Mouse (Mus musculus) lung, embryonic 16.5 days (tissue): ENCODE measurements around the gene Maats1. TPM values are rescaled to one million over a fixed set of nuclear protein-coding genes. Genes with fewer than 3 reads are reported as not detected.

ENCODE experiments used
- ATAC-seq: fragments of 200-750 bp; cut with Nextera tagmentation; 2 replicates; pipeline ENCODE4 v1.8.0; 2017; ENCODE audit warnings: low read depth, mild to moderate bottlenecking, moderate library complexity
- H3K27ac ChIP-seq: fragments of 300-500 bp; sonication (generic); 2 replicates; pipeline ENCODE4 v1.5.1; 2014; ENCODE audit warnings: mild to moderate bottlenecking, control low read depth, low read length
- H3K27me3 ChIP-seq: fragments of 300-500 bp; sonication (generic); 2 replicates; pipeline ENCODE4 v1.6.1; 2014; ENCODE audit warnings: low read depth, low read length, mixed read lengths; ENCODE audit not compliant: control insufficient read depth, insufficient read depth
- H3K36me3 ChIP-seq: fragments of 300-500 bp; sonication (generic); 2 replicates; pipeline ENCODE4 v1.6.1; 2014; ENCODE audit warnings: low read length; ENCODE audit not compliant: control insufficient read depth, insufficient read depth
- H3K4me1 ChIP-seq: fragments of 300-500 bp; sonication (generic); replicated peaks from 2 replicates; pipeline ENCODE4 v1.6.1; 2014; ENCODE audit warnings: low read length, mixed read lengths; ENCODE audit not compliant: control insufficient read depth, insufficient read depth
- H3K4me2 ChIP-seq: fragments of 300-500 bp; sonication (generic); 2 replicates; pipeline ENCODE4 v1.6.1; 2014; ENCODE audit warnings: low read depth, low read length, control low read depth
- H3K4me3 ChIP-seq: fragments of 300-500 bp; sonication (generic); 2 replicates; pipeline ENCODE4 v1.5.1; 2014; ENCODE audit warnings: mild to moderate bottlenecking, low read length, control low read depth
- H3K9ac ChIP-seq: fragments of 300-500 bp; sonication (generic); 2 replicates; pipeline ENCODE4 v1.6.1; 2014; ENCODE audit warnings: low read length, control low read depth
- H3K9me3 ChIP-seq: fragments of 300-500 bp; sonication (generic); 2 replicates; pipeline ENCODE4 v1.6.1; 2016; ENCODE audit warnings: low read length; ENCODE audit not compliant: control insufficient read depth
- whole genome bisulfite sequencing: fragments of 180-500 bp; shearing (Covaris S2); extraction: QIAGEN DNeasy Blood & Tissue Kit; methylation state at CpG from one replicate; pipeline ENCODE4 v1.1.7; 2014; 5-methylcytosine and 5-hydroxymethylcytosine counted together
- polyA plus RNA-seq: library from polyadenylated mRNA; unstranded; fragments of >200 nt; fragmentation: Nextera tagmentation; extraction: Ambion mirVana; gene quantifications from 2 replicates; pipeline ENCODE4 v1.2.1, GENCODE M21; 2015

Gene Maats1
- polyA plus RNA-seq, result 1.9 and 2.6 TPM in 2 replicates

- peak; percentile 89 for ATAC-seq
- Histone ChIP-seq H3K4me1 (no peaks in the 10 kb centered on the region), H3K27me3 (no peaks in the 10 kb centered on the region), H3K36me3 (no peaks in the 10 kb centered on the region), H3K4me3 (peak within 1 kb of the TSS; percentile 37), H3K4me2 (peak within 1 kb of the TSS; percentile 54), H3K9ac (peak within 1 kb of the TSS; percentile 41), H3K27ac (no peak within 1 kb of the TSS), H3K9me3 (no peaks in the 10 kb centered on the region)
- WGBS, result 8% methylated on average over 30 of the region's 30 CpGs
Measured at GRCm38 (mm10) chr16:38341396-38342324, at the start of gene Maats1. Gene Maats1, minus strand, starts transcription at chr16:38342143.

DNA sequence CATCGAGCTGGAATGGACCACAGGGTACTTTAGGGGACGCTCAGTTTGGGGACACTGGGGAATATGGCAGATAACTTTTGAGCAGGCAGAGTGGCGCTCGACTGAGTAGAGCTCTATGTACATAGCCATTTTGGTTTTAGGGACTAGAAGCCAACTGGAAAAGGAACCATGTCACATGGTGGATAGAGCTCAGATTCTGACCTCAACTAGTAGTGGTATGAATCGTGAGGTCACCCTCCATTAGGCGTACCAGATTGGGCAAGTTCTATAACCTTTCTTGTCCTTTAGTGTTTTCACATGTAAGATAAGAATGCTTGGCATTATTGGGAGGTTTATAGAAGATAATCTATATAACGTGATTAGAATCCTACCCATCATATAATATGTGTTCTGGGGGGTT is 48.4 kb upstream of the Maats1 start:
- Histone ChIP-seq H3K36me3 (no peaks in the 10 kb centered on the region), H3K4me3 (no peak overlapping the region), H3K27me3 (no peaks in the 10 kb centered on the region), H3K4me2 (no peak overlapping the region), H3K9me3 (no peaks in the 10 kb centered on the region), H3K4me1 (no peaks in the 10 kb centered on the region), H3K27ac (no peak overlapping the region), H3K9ac (no peak overlapping the region)
- 87% methylated on average over 7 of the region's 7 CpGs for WGBS
- ATAC-seq, result no peak

- no peak overlapping the region for H3K9ac ChIP-seq
- no peak overlapping the region for H3K4me2 ChIP-seq
- WGBS, result 72% methylated on average over 8 of the region's 8 CpGs
- H3K9me3 ChIP-seq, result no peaks in the 10 kb centered on the region
- H3K36me3 ChIP-seq, result no peaks in the 10 kb centered on the region
- H3K4me1 ChIP-seq, result no peaks in the 10 kb centered on the region
- H3K4me3 ChIP-seq, result no peak overlapping the region
- no peak for ATAC-seq
- H3K27me3 ChIP-seq, result no peaks in the 10 kb centered on the region
- no peak overlapping the region for H3K27ac ChIP-seq
Measured at GRCm38 (mm10) chr16:38389284-38389893, 47.4 kb upstream of the Maats1 start.

- Histone ChIP-seq H3K9ac (no peak overlapping the region), H3K36me3 (no peaks in the 10 kb centered on the region), H3K9me3 (no peaks in the 10 kb centered on the region), H3K4me3 (no peak overlapping the region), H3K27me3 (no peaks in the 10 kb centered on the region), H3K27ac (no peak overlapping the region), H3K4me2 (no peak overlapping the region), H3K4me1 (no peaks in the 10 kb centered on the region)
- no peak for ATAC-seq
- 65% methylated on average over 6 of the region's 6 CpGs for WGBS
Measured at GRCm38 (mm10) chr16:38388757-38389156, 46.8 kb upstream of the Maats1 start.

DNA sequence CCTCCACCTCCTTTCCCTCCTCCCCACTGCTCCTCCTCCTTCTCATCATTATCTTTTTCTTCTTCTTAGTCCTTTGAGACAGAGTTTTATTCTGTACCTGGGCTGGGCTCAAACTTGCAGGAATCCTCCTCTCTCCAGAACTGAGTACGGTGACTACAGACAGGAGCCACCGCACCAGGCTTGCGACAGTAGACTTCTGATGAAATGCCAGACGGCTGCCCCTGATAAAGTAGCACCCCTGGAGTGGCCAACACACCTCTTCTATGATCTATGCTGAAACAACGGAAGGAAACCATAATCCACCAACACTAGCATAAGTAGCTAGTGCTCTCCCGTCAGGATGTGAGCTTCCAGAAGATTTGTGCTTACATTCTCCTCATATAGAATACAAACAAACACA is 45.4 kb upstream of the Maats1 start:
- Histone ChIP-seq H3K9me3 (no peaks in the 10 kb centered on the region), H3K4me2 (no peak overlapping the region), H3K27me3 (no peaks in the 10 kb centered on the region), H3K27ac (no peak overlapping the region), H3K4me3 (no peak overlapping the region), H3K4me1 (no peaks in the 10 kb centered on the region), H3K9ac (no peak overlapping the region), H3K36me3 (no peaks in the 10 kb centered on the region)
- ATAC-seq, result no peak
- 73% methylated on average over 6 of the region's 6 CpGs for WGBS

DNA sequence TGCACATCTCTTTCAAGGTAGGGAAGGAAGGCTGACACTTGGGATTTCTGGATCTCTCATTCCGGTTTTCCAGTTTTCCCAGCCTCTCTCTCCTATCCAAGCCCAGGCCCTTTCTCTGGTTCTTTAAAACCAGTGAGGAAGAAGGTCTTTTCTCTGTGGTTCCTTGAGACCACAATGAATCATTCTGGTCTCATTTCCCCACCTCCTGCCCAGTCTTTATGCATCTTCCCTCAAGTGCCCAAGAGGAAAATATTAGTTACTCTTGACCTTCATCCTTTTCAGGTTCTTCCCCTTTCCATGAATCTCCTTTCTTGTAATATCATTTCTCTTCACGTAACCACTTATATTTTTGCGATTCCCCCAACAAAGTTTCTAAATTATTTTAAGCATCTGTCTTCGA is 43.8 kb upstream of the Maats1 start:
- no peak overlapping the region for H3K9ac ChIP-seq
- H3K4me2 ChIP-seq, result no peak overlapping the region
- H3K4me3 ChIP-seq, result no peak overlapping the region
- no peaks in the 10 kb centered on the region for H3K4me1 ChIP-seq
- H3K36me3 ChIP-seq, result no peaks in the 10 kb centered on the region
- no peak overlapping the region for H3K27ac ChIP-seq
- H3K27me3 ChIP-seq, result no peaks in the 10 kb centered on the region
- H3K9me3 ChIP-seq, result no peaks in the 10 kb centered on the region
- 89% methylated on average over 4 of the region's 4 CpGs for WGBS
- no peak for ATAC-seq

DNA sequence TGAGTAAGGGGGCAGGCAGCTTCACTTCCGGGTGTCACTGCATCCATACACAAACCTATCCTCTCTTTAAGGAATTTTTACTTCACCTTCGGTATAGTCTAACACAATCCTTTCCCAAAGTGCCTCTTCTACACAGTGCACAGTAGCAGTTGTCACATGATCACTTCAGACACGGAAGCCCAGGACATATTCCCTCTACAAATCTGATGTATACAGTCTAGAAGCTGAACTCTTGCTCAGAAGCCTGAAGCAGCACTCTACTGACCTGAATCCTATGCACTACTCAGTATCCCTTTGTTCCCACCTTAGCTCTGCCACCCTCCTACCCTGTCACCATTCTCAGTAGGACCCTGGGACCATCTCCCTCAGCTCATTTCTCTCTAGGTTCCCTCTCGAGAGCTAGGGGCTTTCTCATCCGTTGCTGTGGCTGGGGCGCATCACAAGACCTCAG is 43.3 kb upstream of the Maats1 start:
- H3K27me3 ChIP-seq, result no peaks in the 10 kb centered on the region
- H3K9ac ChIP-seq, result no peak overlapping the region
- no peak overlapping the region for H3K4me2 ChIP-seq
- no peak for ATAC-seq
- H3K4me1 ChIP-seq, result no peaks in the 10 kb centered on the region
- no peaks in the 10 kb centered on the region for H3K9me3 ChIP-seq
- no peak overlapping the region for H3K4me3 ChIP-seq
- H3K36me3 ChIP-seq, result no peaks in the 10 kb centered on the region
- WGBS, result 79% methylated on average over 6 of the region's 6 CpGs
- no peak overlapping the region for H3K27ac ChIP-seq

GRCm38 (mm10) chr16:38383683-38384082 is 41.7 kb upstream of the Maats1 start:
- Histone ChIP-seq H3K4me2 (no peak overlapping the region), H3K36me3 (no peaks in the 10 kb centered on the region), H3K9me3 (no peaks in the 10 kb centered on the region), H3K9ac (no peak overlapping the region), H3K4me3 (no peak overlapping the region), H3K4me1 (no peaks in the 10 kb centered on the region), H3K27me3 (no peaks in the 10 kb centered on the region), H3K27ac (no peak overlapping the region)
- no peak for ATAC-seq
- WGBS, result 84% methylated on average over 2 of the region's 2 CpGs

DNA sequence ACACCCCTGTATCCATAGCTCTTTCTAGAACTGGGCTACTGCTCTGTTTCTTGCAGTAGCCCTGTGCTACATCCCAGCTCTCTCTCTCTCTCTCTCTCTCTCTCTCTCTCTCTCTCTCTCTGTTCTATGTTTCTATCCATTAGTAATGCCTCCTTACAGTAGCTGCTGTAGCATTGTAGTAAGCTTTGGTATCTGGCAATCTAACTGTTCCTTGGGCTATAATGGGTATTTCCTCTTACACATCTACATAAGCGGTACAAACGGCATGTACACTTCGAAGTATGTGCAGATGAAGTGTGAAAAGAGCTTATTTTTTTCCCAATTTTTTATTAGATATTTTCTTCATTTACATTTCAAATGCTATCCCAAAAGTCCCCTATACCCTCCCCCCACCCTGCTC is 38.0 kb upstream of the Maats1 start:
- H3K9ac ChIP-seq, result no peak overlapping the region
- H3K4me2 ChIP-seq, result no peak overlapping the region
- no peaks in the 10 kb centered on the region; the same call in 1 of the 2 replicates for H3K4me1 ChIP-seq
- no peaks in the 10 kb centered on the region for H3K9me3 ChIP-seq
- no peak for ATAC-seq
- no peaks in the 10 kb centered on the region for H3K36me3 ChIP-seq
- no peak overlapping the region for H3K27ac ChIP-seq
- H3K27me3 ChIP-seq, result no peaks in the 10 kb centered on the region
- H3K4me3 ChIP-seq, result no peak overlapping the region
- WGBS, result 86% methylated on average over 3 of the region's 3 CpGs
